Mouse (Mus musculus): ENCODE data around the gene Unc13c.

Gene Unc13c

DNA sequence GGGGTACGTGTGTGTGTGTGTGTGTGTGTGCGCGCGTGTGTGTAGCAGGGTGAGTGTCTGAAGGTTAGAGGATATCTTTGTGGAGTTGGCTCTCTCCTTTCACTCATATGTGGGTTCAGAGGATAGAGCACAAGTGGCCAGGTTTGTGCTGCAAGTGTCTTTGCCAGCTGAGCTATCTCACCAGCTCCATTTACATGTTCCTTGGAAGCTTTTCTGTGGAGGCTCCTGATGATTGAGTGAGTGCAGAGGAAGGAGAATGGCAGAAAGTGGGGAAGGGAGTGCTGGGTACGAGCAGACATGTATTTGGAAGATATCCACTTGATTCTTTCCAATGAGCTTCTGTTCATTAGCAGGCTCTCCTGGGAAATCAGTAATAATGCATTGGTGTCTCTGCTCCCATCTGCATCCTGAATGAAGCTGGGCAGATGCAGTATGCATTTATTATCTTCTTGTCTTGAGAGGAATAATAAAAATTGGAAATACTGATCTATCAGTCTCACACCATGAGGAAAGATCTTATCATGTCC, 86.3 kb downstream of the Unc13c start:
- no peak for DNase-seq (ENCODE audit: low spot score)

DNA sequence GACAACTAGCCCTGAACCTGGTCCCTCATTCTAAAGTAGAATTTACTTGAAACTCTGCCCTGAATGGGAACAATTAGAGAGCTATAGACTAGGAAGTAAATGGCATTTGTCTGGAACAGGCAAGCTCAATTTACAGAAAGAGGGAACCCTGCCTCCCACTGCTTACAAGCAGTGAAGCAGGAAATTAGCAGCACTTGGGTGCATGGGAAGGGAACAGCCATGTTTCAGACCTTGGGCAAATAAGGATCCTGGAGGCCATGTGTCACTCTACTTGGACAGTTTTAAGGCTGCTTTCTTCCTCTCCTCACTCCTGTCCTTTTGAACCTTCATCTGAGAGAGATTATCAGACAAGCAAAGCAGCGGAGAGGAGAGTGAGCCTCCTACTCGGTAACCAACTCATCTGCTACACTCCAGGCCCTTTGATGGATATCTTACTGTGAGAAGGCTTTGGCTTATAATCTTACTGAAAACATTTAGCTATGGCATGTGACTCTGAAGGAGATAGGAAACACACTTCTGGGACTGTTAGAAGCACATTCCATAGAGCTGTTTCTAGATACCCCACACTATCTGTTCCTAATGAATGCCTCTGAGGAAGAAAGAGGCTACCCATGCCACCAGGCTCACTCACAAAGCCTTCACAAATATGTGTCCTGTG, 101.2 kb downstream of the Unc13c start:
- DNase-seq (ENCODE audit: low spot score): no peak

GRCm38 (mm10) chr9:73866666-73867065, 102.1 kb downstream of the Unc13c start:
- no peak for DNase-seq (ENCODE audit: low spot score)

DNA sequence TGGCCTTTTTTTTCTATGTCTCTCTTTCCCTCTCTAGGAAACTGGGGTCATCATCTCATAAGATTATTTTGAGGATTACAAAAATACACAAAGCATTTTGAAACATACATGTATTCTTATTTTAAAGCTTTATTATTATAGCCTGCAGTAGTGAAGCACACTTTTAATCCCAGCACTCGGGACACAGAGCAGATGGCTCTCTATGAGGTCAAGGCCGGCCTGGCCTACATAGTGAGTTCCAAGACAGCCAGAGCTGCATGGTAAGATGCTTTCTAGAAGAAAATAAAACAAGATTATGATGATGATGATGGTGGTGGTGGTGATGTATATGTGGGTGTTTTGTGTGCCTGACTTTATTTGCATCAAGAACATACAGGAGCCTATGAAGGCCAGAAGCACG, 109.3 kb downstream of the Unc13c start:
- no peak for DNase-seq (ENCODE audit: low spot score)

DNA sequence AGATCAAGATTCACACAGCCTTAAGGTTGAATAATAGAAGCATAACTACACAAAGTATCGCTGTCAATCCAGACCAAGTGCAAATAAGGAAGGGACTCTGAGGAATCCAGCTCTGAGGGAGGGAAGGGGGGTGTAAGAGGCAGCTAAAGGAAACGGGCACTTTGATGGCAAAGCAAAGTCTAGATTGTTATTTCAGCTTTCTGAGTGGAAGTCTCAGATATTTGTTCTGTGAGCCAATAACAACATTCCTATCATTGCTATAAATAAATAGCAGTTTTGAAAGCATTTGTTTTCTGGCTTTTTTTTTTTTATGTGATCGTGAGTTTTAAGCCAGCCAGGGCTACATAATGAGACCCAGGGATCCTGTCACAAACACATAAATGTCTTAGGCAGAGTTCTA, 114.5 kb downstream of the Unc13c start:
- no peak for DNase-seq (ENCODE audit: low spot score)

GRCm38 (mm10) chr9:73806681-73807080, 162.1 kb downstream of the Unc13c start:
- no peak for DNase-seq (ENCODE audit: low spot score)

DNA sequence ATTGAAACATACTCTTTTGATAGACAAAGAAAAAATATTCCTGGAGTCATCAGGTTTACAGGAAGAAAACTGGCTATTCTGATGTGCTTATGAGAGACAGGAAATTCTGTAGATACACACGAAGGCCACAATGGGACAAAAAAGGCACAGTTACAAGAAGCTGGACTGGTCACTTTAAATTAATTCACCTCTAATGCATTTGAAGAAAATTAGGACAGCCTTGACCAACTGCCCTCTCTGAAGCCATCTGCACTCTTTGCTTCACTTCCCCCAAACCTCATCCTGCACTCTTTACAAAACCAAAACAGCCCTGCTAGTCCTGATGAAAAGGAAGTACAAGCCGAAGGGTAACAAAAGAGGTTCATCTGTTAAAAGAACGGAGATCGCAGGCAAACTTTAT, 194.2 kb downstream of the Unc13c start:
- DNase-seq (ENCODE audit: low spot score): no peak

- no peak for DNase-seq (ENCODE audit: low spot score)
These were observed 213.6 kb downstream of the Unc13c start for GRCm38 (mm10) chr9:73755185-73755584.

DNA sequence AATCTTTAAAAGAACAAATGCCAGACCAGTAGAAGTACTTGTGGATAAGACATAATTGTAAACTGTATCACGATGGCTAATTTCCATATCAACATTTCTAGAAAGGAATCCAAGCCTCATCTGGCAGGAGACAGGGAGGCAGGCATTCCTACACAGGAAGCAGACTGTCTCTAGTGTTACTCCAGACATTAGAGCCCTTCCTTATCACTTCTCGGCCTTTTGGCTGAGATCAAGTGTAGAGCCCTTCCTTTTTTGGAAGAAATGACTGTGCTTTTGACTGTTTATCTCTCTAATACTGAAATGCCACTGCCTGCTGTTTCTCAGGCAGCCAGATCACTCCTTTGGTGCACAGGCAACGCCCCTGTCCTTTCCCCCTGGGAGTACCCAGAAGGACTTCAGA, 215.3 kb downstream of the Unc13c start:
- no peak for DNase-seq (ENCODE audit: low spot score)

DNA sequence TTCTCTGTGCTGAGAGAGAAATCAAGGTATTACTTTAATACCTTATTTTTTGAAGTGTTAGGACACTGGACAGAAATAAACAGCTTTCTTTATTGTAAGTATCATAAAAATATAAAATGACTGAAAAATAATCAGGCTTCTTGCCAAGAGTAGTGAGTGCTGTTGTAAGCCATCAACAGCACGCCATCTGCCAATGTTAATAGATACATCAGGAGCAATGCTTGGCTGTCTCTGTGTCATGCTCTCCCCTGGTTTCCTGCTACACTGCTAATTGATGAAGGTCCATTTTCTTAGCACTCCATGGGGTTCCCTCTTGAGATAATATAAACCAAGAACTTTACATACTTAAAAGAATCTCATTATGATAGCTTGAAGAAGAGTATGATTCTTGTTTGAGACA, 217.4 kb downstream of the Unc13c start:
- no peak for DNase-seq (ENCODE audit: low spot score)

DNA sequence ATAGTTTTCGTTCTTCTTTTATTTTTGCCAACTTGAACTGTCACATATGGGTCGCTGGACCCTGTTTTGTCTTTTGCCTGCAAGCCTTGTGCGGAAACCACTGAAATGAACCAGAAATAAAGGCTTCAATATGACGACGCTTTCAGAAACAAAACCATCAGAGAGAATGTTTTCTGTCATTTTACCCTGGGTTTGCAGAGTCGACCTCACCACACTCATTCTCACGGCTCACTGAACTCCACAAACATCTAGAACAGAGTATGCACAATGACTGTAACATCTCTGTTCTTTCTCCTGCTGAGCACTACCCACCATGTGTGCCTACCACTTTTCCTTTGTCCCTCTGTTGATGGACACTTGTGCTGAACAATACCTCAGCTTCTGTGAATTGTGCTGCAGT, 234.3 kb downstream of the Unc13c start:
- DNase-seq (ENCODE audit: low spot score): no peak

DNA sequence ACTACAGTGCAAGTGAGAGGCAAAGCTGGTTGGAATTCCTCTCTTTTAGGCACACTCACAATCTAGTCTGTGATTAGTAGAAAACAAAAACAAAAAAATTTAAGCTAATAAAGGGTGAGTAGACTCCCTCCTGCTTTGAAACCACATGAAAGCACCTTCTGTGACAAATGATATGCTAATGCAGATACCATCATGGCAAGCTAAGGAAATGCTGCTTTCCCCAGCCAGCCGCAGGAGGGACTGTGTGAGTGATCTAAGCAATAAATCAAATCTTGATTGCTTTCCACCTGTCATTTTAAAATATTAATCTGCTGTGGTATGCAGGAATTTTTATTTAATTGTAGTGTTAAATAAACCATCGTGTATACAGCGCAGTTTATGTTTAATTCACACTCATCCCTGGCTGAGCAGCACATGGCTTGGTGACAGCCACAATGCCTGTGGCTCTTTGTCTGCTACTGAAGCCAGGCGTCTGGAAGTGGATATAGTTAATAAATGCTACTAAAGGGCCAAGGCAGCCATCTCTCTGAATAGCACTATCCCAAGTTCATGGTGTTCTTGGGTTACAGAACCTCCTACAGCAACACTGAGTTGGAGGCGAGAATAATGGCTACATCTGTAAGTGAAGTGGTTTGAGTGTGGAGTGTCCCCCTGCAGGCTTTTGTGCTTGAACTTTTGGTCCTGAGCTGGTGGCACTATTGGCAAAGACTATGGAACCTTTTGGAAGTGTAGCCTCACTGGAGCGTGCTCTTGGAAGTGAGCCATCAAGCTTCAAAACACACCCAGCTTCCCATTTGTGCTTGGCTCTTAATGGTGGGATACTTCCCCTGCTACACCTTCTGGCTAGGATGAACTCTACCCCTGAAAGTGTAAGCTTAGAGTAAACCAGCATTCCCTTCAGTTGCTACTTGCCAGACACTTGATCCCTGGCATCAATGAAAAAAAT, 242.8 kb downstream of the Unc13c start:
- no peak for DNase-seq (ENCODE audit: low spot score)

DNA sequence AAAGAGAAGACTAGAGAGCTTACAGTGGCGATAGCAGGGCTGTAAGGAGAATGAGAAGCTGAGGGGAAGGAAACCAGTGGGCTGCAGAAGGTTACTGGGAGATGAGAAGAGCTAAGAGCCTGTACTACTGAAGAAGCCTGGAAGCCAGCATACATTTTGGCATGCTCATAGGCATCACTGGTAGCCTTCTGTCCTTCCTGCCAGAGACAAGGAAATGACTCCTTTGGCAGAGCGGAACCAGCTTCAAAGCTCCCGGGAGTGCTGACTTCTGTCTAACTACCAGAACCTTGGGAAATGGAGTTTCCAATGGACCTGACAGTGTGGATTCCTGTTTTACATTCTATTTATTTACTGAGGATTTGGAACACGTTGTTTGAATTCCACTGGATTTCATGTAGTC, 244.0 kb downstream of the Unc13c start:
- DNase-seq (ENCODE audit: low spot score): no peak

DNA sequence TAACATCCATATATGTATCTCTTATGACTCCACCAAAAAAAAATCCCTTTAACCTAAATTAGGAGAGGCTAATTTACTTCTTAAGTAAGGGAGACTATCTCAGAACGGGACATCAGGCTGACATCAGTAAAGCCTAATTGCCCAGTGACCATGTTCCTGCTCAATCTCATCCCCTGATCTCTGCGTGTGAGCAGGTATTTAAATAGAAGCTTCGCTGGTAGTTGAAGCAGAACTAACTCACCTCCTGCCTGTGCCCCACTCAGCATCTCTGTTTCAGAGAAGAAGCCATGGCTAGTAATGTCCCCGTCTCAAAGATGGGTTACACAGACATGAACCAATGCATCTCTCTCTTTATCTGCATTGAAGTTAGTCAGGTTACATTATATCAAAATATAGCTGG, 255.3 kb downstream of the Unc13c start:
- DNase-seq (ENCODE audit: low spot score): no peak

DNA sequence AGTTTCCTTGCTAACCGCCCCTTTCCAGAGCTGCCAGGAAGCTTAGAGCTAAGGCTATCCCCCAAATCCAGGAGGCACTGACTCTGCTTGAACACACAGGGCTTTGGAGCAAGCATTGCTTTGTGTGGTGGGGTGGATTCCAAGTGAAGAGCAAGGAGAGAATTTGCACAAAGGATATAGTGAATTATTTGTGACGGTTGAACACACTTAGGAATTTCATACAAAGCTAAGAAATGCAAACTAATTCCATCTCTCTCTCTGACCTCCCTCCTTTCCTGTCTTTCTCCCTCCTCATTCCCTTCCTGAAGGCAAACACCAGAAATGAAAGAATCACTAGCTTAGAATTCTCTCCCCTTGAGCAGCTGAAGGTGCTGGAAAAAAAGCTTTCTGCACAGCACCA, 271.7 kb downstream of the Unc13c start:
- DNase-seq (ENCODE audit: low spot score): no peak

DNA sequence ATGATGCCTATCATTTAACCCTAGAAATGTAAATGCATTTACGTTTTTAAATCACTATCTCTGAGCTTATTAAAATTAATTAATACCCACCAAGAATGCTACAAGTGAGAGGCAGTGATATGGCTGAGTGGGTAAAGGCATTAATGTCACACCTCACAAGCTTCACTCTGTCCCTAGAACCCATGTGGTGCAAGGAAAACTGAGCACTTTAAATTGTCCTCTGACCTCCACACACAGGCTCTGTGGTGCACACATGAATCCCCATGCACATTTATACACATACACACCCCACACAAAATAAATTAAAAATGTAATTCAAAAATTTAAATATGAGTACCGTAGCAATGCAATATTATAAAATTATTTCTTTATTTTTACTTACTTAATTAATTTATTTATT, 287.2 kb downstream of the Unc13c start:
- no peak for DNase-seq (ENCODE audit: low spot score)

GRCm38 (mm10) chr9:73680545-73681495, 287.9 kb downstream of the Unc13c start:
- DNase-seq (ENCODE audit: low spot score): no peak

DNA sequence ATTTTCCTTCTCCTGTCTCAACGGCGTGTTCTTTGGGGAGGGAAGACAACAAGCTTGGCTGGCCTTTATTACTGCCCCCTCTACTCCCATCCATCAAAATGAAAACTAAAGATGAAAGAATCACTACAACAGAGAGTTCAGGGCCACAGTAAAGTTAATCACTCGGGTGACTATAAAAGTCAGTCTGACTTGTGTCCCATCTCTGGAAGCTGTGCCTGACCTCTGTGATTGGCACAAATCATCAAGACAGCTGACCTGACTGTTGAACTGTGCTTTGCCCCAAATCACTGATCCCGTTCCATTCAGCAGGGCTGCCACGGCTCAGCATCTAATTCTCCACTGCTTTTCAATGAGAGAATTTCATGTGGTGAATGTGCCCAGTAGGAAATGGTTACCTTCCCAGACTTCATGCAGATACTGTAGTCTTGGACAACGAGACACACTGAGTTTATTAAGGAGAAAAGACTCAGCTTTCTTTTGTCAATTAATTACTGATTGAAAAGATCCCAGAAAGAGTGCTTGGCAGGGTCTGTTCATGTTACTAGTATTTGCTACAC, 297.0 kb downstream of the Unc13c start:
- no peak for DNase-seq (ENCODE audit: low spot score)

GRCm38 (mm10) chr9:73670040-73670439, 298.7 kb downstream of the Unc13c start:
- no peak for DNase-seq (ENCODE audit: low spot score)

GRCm38 (mm10) chr9:73662839-73663238, 305.9 kb downstream of the Unc13c start:
- DNase-seq (ENCODE audit: low spot score): no peak

GRCm38 (mm10) chr9:73649088-73649487, 319.7 kb downstream of the Unc13c start:
- no peak for DNase-seq (ENCODE audit: low spot score)

GRCm38 (mm10) chr9:73638119-73638518, 330.6 kb downstream of the Unc13c start:
- no peak for DNase-seq (ENCODE audit: low spot score)

Measured in spleen, adult 12 weeks (tissue).